Mouse (Mus musculus): ENCODE measurements at regions not wholly inside any gene's neighbourhood (a gene's known extent, or its start where the extent isn't known, plus 50 kb on each side); places are given as distances from the start of the nearest gene placed in this dataset.

DNA sequence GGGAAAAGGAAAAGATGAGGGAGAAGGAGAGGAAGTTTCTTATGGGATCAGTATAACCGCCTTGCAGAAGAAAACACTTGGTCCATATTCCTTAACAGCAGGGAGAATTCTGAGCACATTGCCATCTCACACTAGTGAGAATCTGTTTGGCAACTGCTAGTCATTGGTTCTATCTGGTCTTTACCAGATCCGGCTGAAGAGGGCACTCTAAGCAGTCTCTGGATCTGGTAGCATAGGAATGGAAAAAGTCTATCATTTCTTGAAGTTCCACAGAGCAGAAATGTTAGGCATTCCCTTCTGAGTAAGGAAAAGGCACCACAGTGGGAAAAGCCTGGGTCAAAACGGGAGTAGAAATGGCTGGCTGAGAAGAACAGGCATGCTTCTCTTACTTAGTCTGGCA, 315.4 kb upstream of the Apob start:
- no peak for DNase-seq (ENCODE audit: low spot score)

DNA sequence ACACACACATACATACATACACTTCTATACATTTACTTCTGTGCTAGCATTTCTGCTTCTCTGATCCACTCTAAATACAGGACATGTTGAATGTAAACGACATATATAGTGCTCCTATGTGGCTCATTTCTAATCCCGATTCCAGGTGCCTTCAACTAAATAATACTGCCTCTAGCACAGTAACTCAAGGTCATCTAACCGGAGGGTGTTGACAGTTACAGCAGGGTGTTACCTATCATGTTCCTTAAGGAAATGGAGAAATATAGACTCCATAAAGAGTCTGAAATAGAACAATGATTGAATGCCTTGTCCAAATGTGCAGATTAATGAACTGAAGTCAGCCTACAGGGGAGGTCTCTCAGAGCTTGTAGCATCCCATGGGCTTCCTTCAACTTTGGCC, 307.3 kb upstream of the Apob start:
- no peak for DNase-seq (ENCODE audit: low spot score)

DNA sequence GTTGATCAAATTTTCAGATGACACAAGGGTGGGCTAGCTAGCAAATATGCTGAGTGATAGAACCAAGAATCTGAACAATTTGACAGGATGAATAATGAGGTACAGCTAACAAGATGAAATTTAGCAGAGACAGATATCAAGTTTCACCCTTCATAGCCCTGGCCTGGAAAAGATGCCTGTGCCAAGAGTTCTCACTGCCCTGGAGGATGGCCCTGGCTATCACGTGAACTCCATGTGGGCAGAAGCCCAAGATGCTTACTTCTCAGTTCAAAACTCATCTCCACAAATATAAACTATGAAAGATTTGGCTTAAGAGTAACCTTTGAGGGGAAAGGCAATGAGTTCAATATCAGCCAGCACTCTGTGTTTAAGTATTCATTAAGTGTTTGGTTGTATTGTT, 306.9 kb upstream of the Apob start:
- DNase-seq (ENCODE audit: low spot score), result no peak

- DNase-seq (ENCODE audit: low spot score), result no peak
Measured at GRCm38 (mm10) chr12:7691996-7692395, 285.5 kb upstream of the Apob start.

GRCm38 (mm10) chr12:7698324-7698944, 279.0 kb upstream of the Apob start:
- DNase-seq (ENCODE audit: low spot score), result no peak

- DNase-seq (ENCODE audit: low spot score), result no peak
Measured at GRCm38 (mm10) chr12:7709102-7709501, 268.3 kb upstream of the Apob start.

DNA sequence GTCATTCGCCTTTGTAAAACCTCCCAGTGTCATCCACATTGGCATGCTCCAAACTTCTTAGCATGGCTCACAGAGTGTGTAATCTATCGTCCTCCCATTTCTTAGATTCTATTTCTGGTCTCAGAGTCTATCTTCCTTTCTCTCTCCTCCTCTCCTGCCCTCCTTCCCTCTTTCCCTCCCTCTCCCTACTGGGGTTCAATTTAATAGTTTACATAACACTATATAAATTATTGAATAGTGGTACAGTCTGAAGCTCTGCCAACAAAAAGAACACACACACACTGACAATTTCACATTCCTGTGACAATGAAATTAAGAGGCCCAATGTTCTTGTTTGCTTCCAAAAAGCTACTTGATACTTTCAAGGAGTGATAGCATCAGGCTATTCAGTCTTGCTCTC, 267.6 kb upstream of the Apob start:
- DNase-seq (ENCODE audit: low spot score), result no peak

DNA sequence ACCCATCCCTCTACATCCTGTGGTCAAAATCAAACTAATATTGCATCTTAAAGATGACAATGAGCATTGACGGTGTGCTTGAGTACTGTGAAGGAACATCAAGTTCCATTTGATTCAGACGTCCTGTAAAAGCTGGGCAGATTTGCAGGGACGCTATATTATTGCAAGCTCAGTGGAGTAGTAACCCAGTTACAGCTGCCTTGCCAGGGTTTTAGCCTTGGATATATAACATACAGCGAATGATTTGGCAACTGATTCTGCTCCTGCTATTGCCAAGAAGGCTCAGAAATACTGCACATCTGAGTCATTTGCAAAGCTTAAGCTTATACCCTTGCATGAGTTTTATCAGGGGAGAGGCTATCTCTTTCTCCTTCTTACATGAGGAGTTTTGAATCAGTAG, 262.4 kb upstream of the Apob start:
- DNase-seq (ENCODE audit: low spot score), result no peak

GRCm38 (mm10) chr12:7718556-7718955, 258.9 kb upstream of the Apob start:
- no peak for DNase-seq (ENCODE audit: low spot score)

- DNase-seq (ENCODE audit: low spot score), result no peak
Measured at GRCm38 (mm10) chr12:7719080-7719479, 258.4 kb upstream of the Apob start.

GRCm38 (mm10) chr12:7724992-7725391, 252.5 kb upstream of the Apob start:
- DNase-seq (ENCODE audit: low spot score), result no peak

DNA sequence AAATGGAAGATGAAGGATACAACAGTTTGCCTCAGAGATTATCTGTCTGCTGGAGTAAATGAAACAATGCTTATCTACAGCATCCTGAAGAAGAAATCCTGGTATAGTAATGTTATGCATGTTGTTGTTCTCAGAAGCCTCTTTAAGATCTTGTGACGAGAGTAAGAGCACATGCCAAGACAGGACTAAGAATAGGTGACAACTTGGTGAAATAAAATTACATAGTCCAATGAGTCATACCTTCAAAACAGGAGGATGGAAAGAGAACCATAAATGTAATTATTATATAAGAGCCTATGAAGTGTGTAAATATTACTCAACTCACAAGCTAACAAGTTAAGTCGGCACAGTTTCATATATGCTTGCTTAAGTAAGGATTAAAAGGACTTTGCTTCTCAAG, 239.4 kb upstream of the Apob start:
- DNase-seq (ENCODE audit: low spot score), result no peak

DNA sequence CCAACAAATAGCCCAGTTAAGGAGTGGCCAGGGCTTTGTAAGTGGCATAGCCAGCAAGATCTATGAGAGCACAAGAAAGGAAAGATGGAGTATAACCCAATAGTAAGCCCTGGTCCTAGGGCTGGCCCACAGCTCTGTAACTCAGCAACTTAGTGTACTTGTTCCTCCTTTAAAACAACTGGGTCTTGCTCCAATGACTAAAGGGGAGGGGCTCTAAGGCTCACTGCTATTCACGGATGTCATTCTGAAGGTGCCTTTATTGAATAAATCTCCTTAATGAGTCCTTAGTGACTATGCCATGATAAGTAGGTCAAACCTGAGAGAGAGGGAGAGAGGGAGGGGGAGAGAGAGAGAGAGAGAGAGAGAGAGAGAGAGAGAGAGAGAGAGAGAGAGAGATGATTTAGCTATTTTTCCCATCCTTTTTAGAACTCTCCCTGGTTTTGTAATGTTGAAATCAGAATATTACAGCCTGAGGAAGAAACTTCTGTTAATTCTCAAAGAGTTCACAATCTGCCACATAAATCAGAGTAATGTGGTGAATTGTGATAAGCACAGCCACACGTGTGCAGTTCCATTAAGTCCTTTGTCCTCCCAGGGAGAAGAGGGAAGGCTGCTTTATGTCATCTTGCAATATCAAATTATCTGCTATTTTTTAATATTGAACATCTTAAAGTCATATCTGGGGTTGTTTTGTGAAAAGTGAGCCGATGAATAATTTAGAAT, 238.7 kb upstream of the Apob start:
- DNase-seq (ENCODE audit: low spot score), result no peak

DNA sequence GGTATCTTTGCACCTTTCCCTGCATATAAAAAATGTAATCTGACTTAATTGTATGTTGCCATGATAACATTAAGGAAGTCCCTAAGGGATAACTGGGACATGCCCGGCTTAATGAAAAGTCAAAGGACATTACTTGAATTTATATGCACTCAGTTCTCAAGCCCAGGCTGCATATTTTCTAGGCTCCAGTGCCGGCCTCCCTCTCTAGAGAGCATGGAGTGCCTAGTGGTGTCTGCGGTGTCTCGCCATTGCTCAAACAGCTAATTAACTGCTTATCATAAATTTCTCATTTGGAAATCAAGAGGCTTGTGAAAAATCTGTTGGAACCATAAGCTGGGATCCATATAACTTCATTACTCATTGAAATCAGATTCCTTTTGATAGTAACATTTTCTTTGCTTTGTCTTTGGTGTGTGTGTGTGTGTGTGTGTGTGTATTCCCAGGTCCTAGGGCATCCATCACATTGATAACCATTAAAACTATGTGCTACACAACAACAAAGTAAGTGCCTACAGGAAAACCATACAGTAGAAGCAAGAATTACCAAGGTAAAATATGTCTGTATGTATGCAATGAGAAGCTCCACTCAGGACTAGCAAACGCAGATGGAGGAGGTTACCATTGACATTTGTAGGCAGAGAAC, 238.0 kb upstream of the Apob start:
- no peak for DNase-seq (ENCODE audit: low spot score)

DNA sequence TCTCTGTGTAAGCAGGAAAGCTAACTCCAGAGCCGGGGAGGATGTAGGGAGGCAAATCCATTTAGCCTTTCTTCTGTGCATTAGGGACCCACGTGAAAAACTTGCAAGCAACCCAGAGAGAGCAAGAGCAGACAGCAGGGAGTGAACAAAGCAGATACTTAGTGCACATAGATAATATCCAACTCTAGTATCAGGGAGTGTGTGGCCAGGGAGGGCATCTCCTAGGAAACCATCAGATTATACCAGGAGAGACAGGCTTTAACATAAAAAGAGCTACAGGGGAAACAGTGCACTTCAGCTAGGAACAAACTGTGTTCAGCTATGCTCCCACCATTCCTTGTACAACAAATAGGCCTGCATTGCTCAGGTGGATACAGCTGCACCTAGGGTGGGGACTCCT, 230.7 kb upstream of the Apob start:
- no peak for DNase-seq (ENCODE audit: low spot score)

GRCm38 (mm10) chr12:7749319-7750238, 227.9 kb upstream of the Apob start:
- no peak for DNase-seq (ENCODE audit: low spot score)

DNA sequence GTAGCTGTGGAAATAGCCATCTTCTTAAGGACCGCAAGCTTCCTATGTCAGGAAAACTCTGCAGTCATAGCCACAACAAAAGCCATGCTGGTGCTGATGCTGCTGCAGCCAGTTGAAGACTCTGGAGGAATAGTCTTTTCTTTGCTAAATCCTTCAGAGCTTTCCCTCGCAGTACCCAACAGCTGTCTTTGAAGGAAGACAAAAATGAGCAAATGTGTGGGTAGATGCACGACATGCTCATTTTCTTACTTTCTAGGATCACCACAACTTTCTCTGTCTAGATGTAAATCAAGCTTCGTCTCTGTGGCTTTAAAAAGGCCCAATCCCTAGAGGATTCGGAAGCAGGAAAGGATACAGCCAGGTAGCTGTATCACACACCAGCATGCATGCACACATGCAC, 222.6 kb upstream of the Apob start:
- DNase-seq (ENCODE audit: low spot score), result no peak

DNA sequence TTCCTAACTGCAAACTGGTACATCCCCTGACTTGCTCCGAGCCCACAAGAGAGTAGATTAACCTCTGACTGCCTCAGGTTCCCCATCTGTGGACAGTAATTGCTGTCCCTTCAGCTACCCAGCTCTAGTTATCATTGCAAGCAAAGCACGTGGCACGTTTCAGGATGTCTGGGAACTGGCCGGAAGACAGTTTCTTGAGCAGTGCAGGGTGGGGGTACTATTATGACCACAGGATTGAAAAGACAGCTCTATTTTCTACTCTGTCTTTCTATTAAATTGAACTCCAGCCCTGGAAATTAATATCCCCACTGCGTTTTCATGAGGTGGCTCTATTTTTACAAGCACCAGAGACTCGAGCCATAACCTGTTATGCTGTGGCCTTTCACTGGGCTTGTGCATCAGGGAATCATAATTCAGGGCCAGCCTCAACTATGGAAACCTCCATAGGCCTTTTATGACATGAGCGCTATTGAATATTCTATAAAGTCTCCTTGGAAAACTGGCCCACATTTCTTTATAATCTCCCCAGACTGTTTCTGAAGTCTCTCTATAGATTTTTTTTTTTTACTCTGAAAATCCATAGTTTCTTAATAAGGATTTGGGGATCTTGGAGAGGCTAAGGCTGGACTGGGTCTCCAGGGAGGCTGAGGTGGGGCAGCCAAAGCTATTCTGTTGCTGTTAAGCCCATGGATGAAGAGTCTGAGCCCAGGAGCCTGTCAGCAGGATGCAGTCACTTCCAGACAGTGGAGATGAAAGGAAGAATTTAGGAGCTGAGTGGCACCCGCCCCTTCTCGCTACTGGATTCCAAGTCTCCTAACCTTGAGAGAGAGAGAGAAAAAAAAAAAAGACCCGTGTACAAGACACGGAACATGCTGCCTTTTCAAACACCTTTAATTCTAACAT, 212.4 kb upstream of the Apob start:
- DNase-seq (ENCODE audit: low spot score), result no peak

GRCm38 (mm10) chr12:7774127-7774526, 203.3 kb upstream of the Apob start:
- peak; percentile 10 for DNase-seq (ENCODE audit: low spot score)

DNA sequence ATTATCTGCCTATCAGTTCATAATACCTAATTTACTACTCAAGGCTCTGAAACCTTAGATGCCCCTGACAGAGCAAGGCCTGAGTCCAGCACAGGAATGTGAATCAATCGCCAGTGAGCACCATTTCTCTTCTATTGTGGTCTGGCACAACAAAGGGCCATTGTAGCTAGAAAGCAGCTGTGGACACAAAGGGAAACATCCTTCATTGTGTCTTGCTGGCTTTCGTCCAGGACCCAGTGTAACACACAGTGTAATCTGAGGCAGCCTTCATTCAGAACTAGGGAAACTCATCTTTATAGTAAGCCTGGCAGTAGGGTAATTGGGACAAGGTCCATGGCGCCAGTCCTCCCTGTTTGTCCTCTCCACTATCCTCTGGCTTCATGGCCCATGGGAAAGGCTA, 201.1 kb upstream of the Apob start:
- no peak for DNase-seq (ENCODE audit: low spot score)

All from yolk sac, embryonic 10.5 days (tissue).